8 mouse cellular contexts compared by ENCODE assay signal in the genomic region with DNA sequence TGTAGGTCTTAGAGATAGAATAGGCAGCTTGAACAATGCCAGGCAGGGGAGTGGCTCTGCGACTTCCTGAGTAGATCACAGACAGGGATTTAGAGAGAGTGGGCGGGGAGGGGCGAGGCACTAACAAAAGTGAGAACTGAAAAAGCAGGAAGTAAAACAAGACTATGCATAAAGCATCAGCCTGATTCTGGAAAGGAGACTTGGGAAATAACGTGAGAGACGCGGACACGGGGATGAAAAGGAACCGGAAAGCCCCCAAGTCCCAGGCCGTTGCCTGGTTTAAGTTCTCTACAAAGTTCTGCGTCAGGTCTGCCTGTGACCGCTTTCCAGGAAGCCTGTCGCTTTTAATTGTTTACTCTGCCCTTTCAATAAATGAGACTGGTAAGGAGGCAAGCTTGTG.
DNase-seq lines count a peak whose midpoint lies in the region; ATAC-seq and TF ChIP-seq lines count a peak whose summit lies in the region.

No protein-coding gene starts in this region.

- no peaks in the 10 kb centered on the region for H3K36me3 ChIP-seq in kidney, adult 2 months (ENCODE audit: control insufficient read depth, insufficient read depth, low read length)
- H3K36me3 ChIP-seq in lung, postnatal 0 days (ENCODE audit: insufficient read depth, low read length), result no peaks in the 10 kb centered on the region

- peak; percentile 44 to 55 for DNase-seq in heart, adult 9 months (ENCODE audit: low spot score in 2 of 2)
- DNase-seq in kidney, adult 2 months, result peak; percentile 68
- DNase-seq in lung, postnatal 0 days (ENCODE audit: low spot score), result peak; percentile 87
- peak; percentile 35 for DNase-seq in retina, postnatal 1 day
- no peak for DNase-seq in left cerebral cortex, adult 9 months (ENCODE audit: low spot score in 2 of 2)
- DNase-seq in cerebellum, adult 18-20 months, result no peak

- peaks cover 3% of the 10 kb centered on the region; the same call in 1 of the 2 replicates for H3K4me1 ChIP-seq in bone marrow macrophage, adult 2 months (ENCODE audit: control insufficient read depth, insufficient read depth, low read length)
- no peaks in the 10 kb centered on the region for H3K4me1 ChIP-seq in kidney, adult 2 months (ENCODE audit: control insufficient read depth, insufficient read depth, low read length)
- no peaks in the 10 kb centered on the region for H3K4me1 ChIP-seq in lung, postnatal 0 days (ENCODE audit: insufficient read depth, low read depth, low read length)

- H3K27ac ChIP-seq in bone marrow macrophage, adult 2 months (ENCODE audit: insufficient read depth, low read depth, low read length), result peak overlapping the region; percentile 73
- no peak overlapping the region for H3K27ac ChIP-seq in kidney, adult 2 months (ENCODE audit: insufficient read depth, low read depth, low read length)
- H3K27ac ChIP-seq in lung, postnatal 0 days (ENCODE audit: low read length), result peak overlapping the region; percentile 68

- no peak for TF ChIP-seq CTCF in bone marrow macrophage, adult 2 months (IDR thresholded peaks at IDR 0.05; ENCODE audit: low read depth, low read length)
- no peak for TF ChIP-seq CTCF in kidney, adult 2 months (conservative IDR thresholded peaks at IDR 0.05; ENCODE audit: insufficient read depth, insufficient read length, low read depth, low read length)
- no peak for TF ChIP-seq CTCF in lung, postnatal 0 days (IDR thresholded peaks at IDR 0.05)

- peak overlapping the region; percentile 38 for H3K4me3 ChIP-seq in bone marrow macrophage, adult 2 months (ENCODE audit: insufficient read depth, low read length)
- no peak overlapping the region for H3K4me3 ChIP-seq in kidney, adult 2 months (ENCODE audit: insufficient read depth, low read depth, low read length)
- peak overlapping the region; percentile 8; the same call in 1 of the 2 replicates for H3K4me3 ChIP-seq in lung, postnatal 0 days (ENCODE audit: low read depth, low read length)

- ATAC-seq in CD4-positive, CD25-positive, alpha-beta regulatory T cell, adult 4 months, result peak; percentile 95
- peak; percentile 91 for ATAC-seq in lung, postnatal 0 days

- no peaks in the 10 kb centered on the region; the same call in 1 of the 2 replicates for H3K9me3 ChIP-seq in lung, postnatal 0 days (ENCODE audit: low read length)

- H3K9ac ChIP-seq in lung, postnatal 0 days (replicated peaks; ENCODE audit: low read depth), result no peak overlapping the region

- H3K4me2 ChIP-seq in lung, postnatal 0 days (replicated peaks; ENCODE audit: low read depth, low read length), result peak overlapping the region; percentile 40

- peak; percentile 67 for TF ChIP-seq EP300 in lung, postnatal 0 days (IDR thresholded peaks at IDR 0.05)

- TF ChIP-seq POLR2A in bone marrow macrophage, adult 2 months (IDR thresholded peaks at IDR 0.05; ENCODE audit: borderline replicate concordance, low read depth, low read length), result no peak
- no peak for TF ChIP-seq POLR2A in kidney, adult 2 months (IDR thresholded peaks at IDR 0.05; ENCODE audit: low read depth, low read length)

- WGBS in kidney, adult 2 months, result 8% methylated on average over 12 of the region's 12 CpGs
- 16% methylated on average over 12 of the region's 12 CpGs for WGBS in lung, postnatal 0 days

- no peaks in the 10 kb centered on the region for H3K27me3 ChIP-seq in kidney, adult 2 months (replicated peaks; ENCODE audit: control insufficient read depth, insufficient read depth, low read length)
- H3K27me3 ChIP-seq in lung, postnatal 0 days (replicated peaks; ENCODE audit: insufficient read depth, low read length), result no peaks in the 10 kb centered on the region

Comparison
In these comparisons a context has a peak if more than half of its experiments do, and no peak if none do; other contexts are left out.
1. DNase-seq: peak in heart, adult 9 months (2 of 2), kidney, adult 2 months (single experiment), lung, postnatal 0 days (single experiment) and retina, postnatal 1 day (single experiment); none in left cerebral cortex, adult 9 months (0 of 2) and cerebellum, adult 18-20 months (0 of 2).